ENCODE assay signal across 8 mouse cellular contexts in the genomic region with DNA sequence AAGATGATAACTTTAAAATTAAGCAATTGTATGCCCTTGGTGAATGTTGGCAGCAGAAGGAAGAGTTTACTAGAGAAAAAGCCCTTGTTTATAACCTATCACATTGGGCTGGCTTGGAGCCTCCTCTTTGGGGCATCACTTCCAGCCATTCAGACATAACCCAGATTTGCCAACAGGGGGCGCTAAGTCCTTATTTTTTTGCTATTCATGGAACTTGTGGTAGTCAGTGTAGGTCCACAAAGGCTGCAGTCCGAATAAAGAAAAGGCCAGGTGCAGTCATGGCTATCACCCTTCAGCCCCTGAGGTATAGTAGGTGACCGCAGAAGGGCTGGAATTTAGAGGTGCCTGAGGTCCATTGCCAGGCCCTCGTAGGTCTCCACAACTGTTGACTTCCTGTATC. TPM values are rescaled to one million over a fixed set of nuclear protein-coding genes. Genes with fewer than 3 reads are reported as not detected.
A peak's percentile ranks its signal among the peaks of the same experiment; 100 is the strongest.
DNase-seq lines count a peak whose midpoint lies in the region; ATAC-seq lines count a peak whose summit lies in the region.

No protein-coding gene starts in this region.

- no peak overlapping the region for H3K9ac ChIP-seq in midbrain, embryonic 13.5 days (replicated peaks)
- no peak overlapping the region for H3K9ac ChIP-seq in stomach, embryonic 14.5 days (replicated peaks; ENCODE audit: low read depth, low read length)

- peak; percentile 66 for DNase-seq in urinary bladder, postnatal 14 days (ENCODE audit: low spot score)
- DNase-seq in urinary bladder, adult 2 months (ENCODE audit: low spot score) = no peak
- peak; percentile 83 to 87 for DNase-seq in cerebellum, postnatal 14 days
- DNase-seq in frontal cortex, postnatal 36 days (ENCODE audit: low spot score in 2 of 2) = peak; percentile 80 to 84
- DNase-seq in induced T-regulatory cell, adult 2 months (ENCODE audit: low read depth) = peak; percentile 64
- DNase-seq in left cerebral cortex, postnatal 10 days (ENCODE audit: extremely low spot score in 1 of 2, low spot score in 2 of 2) = peak; percentile 72 to 74

- peaks cover 12% of the 10 kb centered on the region for H3K4me1 ChIP-seq in midbrain, embryonic 13.5 days (replicated peaks)
- H3K4me1 ChIP-seq in stomach, embryonic 14.5 days (ENCODE audit: control insufficient read depth, insufficient read depth, low read length) = peaks cover 6% of the 10 kb centered on the region; the same call in 1 of the 2 replicates

- H3K27ac ChIP-seq in midbrain, embryonic 13.5 days = no peak overlapping the region
- no peak overlapping the region for H3K27ac ChIP-seq in stomach, embryonic 14.5 days (ENCODE audit: low read length)

- WGBS in midbrain, embryonic 13.5 days = 49% methylated on average over 4 of the region's 4 CpGs
- 41% methylated on average over 4 of the region's 4 CpGs for WGBS in stomach, embryonic 14.5 days

- no peak overlapping the region for H3K4me3 ChIP-seq in midbrain, embryonic 13.5 days (replicated peaks)
- H3K4me3 ChIP-seq in stomach, embryonic 14.5 days (ENCODE audit: low read depth, low read length) = no peak overlapping the region

- H3K9me3 ChIP-seq in midbrain, embryonic 13.5 days = no peaks in the 10 kb centered on the region
- no peaks in the 10 kb centered on the region for H3K9me3 ChIP-seq in stomach, embryonic 14.5 days (ENCODE audit: control insufficient read depth, low read depth, low read length)

- H3K27me3 ChIP-seq in midbrain, embryonic 13.5 days = no peaks in the 10 kb centered on the region
- no peaks in the 10 kb centered on the region for H3K27me3 ChIP-seq in stomach, embryonic 14.5 days (ENCODE audit: control insufficient read depth, insufficient read depth, low read length)

- H3K4me2 ChIP-seq in midbrain, embryonic 13.5 days (replicated peaks) = no peak overlapping the region
- no peak overlapping the region for H3K4me2 ChIP-seq in stomach, embryonic 14.5 days (replicated peaks; ENCODE audit: low read depth, low read length)

- no peaks in the 10 kb centered on the region for H3K36me3 ChIP-seq in midbrain, embryonic 13.5 days
- H3K36me3 ChIP-seq in stomach, embryonic 14.5 days (ENCODE audit: control insufficient read depth, insufficient read depth, low read length) = no peaks in the 10 kb centered on the region

- intact Hi-C loops in left cerebral cortex, postnatal 10 days (cut with DNase I) = loop anchor here (2.0 to 5.0 kb wide), 2 partner anchors 86 to 132 kb away; partner anchors contain the start of gene Gm13889

- ATAC-seq in midbrain, embryonic 13.5 days = peak; percentile 62; the same call in 1 of the 2 replicates
- ATAC-seq in stomach, embryonic 14.5 days (ENCODE audit: insufficient number of reproducible peaks, insufficient read depth, low FRiP score, low read depth) = peak; percentile 42; the same call in 1 of the 2 replicates

RNA-seq across cellular contexts. Expression of gene Accsl, which starts 1.9 kb away (rescaled TPM):
- polyA plus RNA-seq in urinary bladder, adult 2 months (2012; rRNA removed) = 0.06 and 0.10 TPM in 2 replicates
- total RNA-seq in left cerebral cortex, postnatal 10 days (2021) = under 1 TPM; 0.30 to 0.51 TPM
- polyA plus RNA-seq in midbrain, embryonic 13.5 days (2015; fragmentation: Nextera tagmentation; extraction: Ambion mirVana) = 0.28 and 0.30 TPM in 2 replicates
- polyA plus RNA-seq in stomach, embryonic 14.5 days (2014; fragmentation: Nextera tagmentation; extraction: Ambion mirVana) = 0.51 TPM in 1 of 2 replicates, not detected in the other

RNA-seq across cellular contexts. Expression of gene Accs, which starts 21.1 kb away (rescaled TPM):
- polyA plus RNA-seq in urinary bladder, adult 2 months (2012; rRNA removed) = 15.1 and 16.0 TPM in 2 replicates
- total RNA-seq in left cerebral cortex, postnatal 10 days (2021) = 1 to 10 TPM; 5.0 to 5.3 TPM
- polyA plus RNA-seq in midbrain, embryonic 13.5 days (2015; fragmentation: Nextera tagmentation; extraction: Ambion mirVana) = 6.8 and 7.1 TPM in 2 replicates
- polyA plus RNA-seq in stomach, embryonic 14.5 days (2014; fragmentation: Nextera tagmentation; extraction: Ambion mirVana) = 9.4 and 11.3 TPM in 2 replicates

RNA-seq across cellular contexts. Expression of gene Ext2, which starts 48.5 kb away (rescaled TPM):
- 35.4 and 45.9 TPM in 2 replicates for polyA plus RNA-seq in urinary bladder, adult 2 months (2012; rRNA removed)
- total RNA-seq in left cerebral cortex, postnatal 10 days (2021) = 10 to 100 TPM; 55.5 to 58.1 TPM
- polyA plus RNA-seq in midbrain, embryonic 13.5 days (2015; fragmentation: Nextera tagmentation; extraction: Ambion mirVana) = 57.6 and 69.1 TPM in 2 replicates
- polyA plus RNA-seq in stomach, embryonic 14.5 days (2014; fragmentation: Nextera tagmentation; extraction: Ambion mirVana) = 110 and 113 TPM in 2 replicates
